Mouse (Mus musculus) naive thymus-derived CD4-positive, alpha-beta T cell, adult 5 months (primary cell): ENCODE measurements around the gene Gm9507. TPM values are rescaled to one million over a fixed set of nuclear protein-coding genes. Genes with fewer than 3 reads are reported as not detected.

ENCODE experiments used
- polyA plus RNA-seq: library from polyadenylated mRNA; unstranded; fragments of 100-300 nt; shearing (Covaris generic); gene quantifications from one replicate; pipeline ENCODE4 v1.2.1, GENCODE M21; 2017

Gm9507 gene
- polyA plus RNA-seq: not detected

GRCm38 (mm10) chr10:77811743-77812142, at the start of gene Gm9507:
Gm9507 (minus strand) TSS chr10:77811843.

GRCm38 (mm10) chr10:77852559-77852958, 40.9 kb upstream of the Gm9507 start, which contains the start of gene Gm10318:
Gm10318 (plus strand) TSS chr10:77852859.

GRCm38 (mm10) chr10:77846503-77846902, 34.9 kb upstream of the Gm9507 start, which contains the start of gene Gm36176:
Gm36176 (plus strand) TSS chr10:77846803.

GRCm38 (mm10) chr10:77835647-77836046, 24.0 kb upstream of the Gm9507 start, which contains the start of gene Krtap10-10:
Krtap10-10 (plus strand) TSS chr10:77835947.

GRCm38 (mm10) chr10:77826951-77827350, 15.3 kb upstream of the Gm9507 start, which contains the start of gene Krtap10-4:
Krtap10-4 (minus strand) TSS chr10:77827095.

GRCm38 (mm10) chr10:77814382-77814781, 2.7 kb upstream of the Gm9507 start, which contains the start of gene Gm2696:
Gm2696 (plus strand) TSS chr10:77814682.

GRCm38 (mm10) chr10:77798921-77799508, 12.6 kb downstream of the Gm9507 start, which contains the start of gene Gm19668:
Gm19668 (minus strand) TSS chr10:77799133.

GRCm38 (mm10) chr10:77794976-77795375, 16.7 kb downstream of the Gm9507 start, which contains the start of gene Gm9639:
Gm9639 (minus strand) TSS chr10:77795076.

GRCm38 (mm10) chr10:77787876-77788275, 23.8 kb downstream of the Gm9507 start, which contains the start of gene Gm7137:
Gm7137 (minus strand) TSS chr10:77788200.

GRCm38 (mm10) chr10:77782442-77782841, 29.2 kb downstream of the Gm9507 start, which contains the start of gene Gm3250:
Gm3250 (minus strand) TSS chr10:77782542.

GRCm38 (mm10) chr10:77776844-77777243, 34.8 kb downstream of the Gm9507 start, which contains the start of gene Gm7138:
Gm7138 (minus strand) TSS chr10:77776944.

GRCm38 (mm10) chr10:77771225-77771624, 40.4 kb downstream of the Gm9507 start, which contains the start of gene Gm3238:
Gm3238 (minus strand) TSS chr10:77771325.

Other genes starting within 250 kb of the Gm9507 start
- gene Pttg1ip, start 230.1 kb downstream of the Gm9507 start, polyA plus RNA-seq: 123 TPM
- 113 TPM for gene Sumo3, start 205.7 kb downstream of the Gm9507 start, polyA plus RNA-seq
- gene Gm49325, start 205.6 kb downstream of the Gm9507 start, polyA plus RNA-seq: not detected
- 55.7 TPM for gene Ube2g2, start 189.6 kb downstream of the Gm9507 start, polyA plus RNA-seq
- not detected for gene Tspear, start 125.3 kb downstream of the Gm9507 start, polyA plus RNA-seq
- not detected for gene Gm19402, start 121.1 kb downstream of the Gm9507 start, polyA plus RNA-seq
- gene Gm9508, start 114.6 kb downstream of the Gm9507 start, polyA plus RNA-seq: not detected
- not detected for gene Gm10272, start 105.2 kb downstream of the Gm9507 start, polyA plus RNA-seq
- gene Gm10024, start 100.4 kb downstream of the Gm9507 start, polyA plus RNA-seq: not detected
- not detected for gene Gm10142, start 96.0 kb downstream of the Gm9507 start, polyA plus RNA-seq
- not detected for gene Krtap12-1, start 91.2 kb downstream of the Gm9507 start, polyA plus RNA-seq
- gene Gm10100, start 85.4 kb downstream of the Gm9507 start, polyA plus RNA-seq: not detected
- gene Gm18596, start 69.2 kb downstream of the Gm9507 start, polyA plus RNA-seq: not detected
- gene Gm9736, start 60.5 kb downstream of the Gm9507 start, polyA plus RNA-seq: not detected
- gene Gm3233, start 52.2 kb downstream of the Gm9507 start, polyA plus RNA-seq: not detected
- gene Gm3238, start 40.5 kb downstream of the Gm9507 start, polyA plus RNA-seq: not detected
- not detected for gene Gm7138, start 34.9 kb downstream of the Gm9507 start, polyA plus RNA-seq
- gene Gm3250, start 29.3 kb downstream of the Gm9507 start, polyA plus RNA-seq: not detected
- not detected for gene Gm7137, start 23.6 kb downstream of the Gm9507 start, polyA plus RNA-seq
- gene Gm9639, start 16.8 kb downstream of the Gm9507 start, polyA plus RNA-seq: not detected
- gene Gm19668, start 12.7 kb downstream of the Gm9507 start, polyA plus RNA-seq: not detected
- gene Gm2696, start 2.8 kb upstream of the Gm9507 start, polyA plus RNA-seq: not detected
- not detected for gene Krtap10-4, start 15.3 kb upstream of the Gm9507 start, polyA plus RNA-seq
- not detected for gene Krtap10-10, start 24.1 kb upstream of the Gm9507 start, polyA plus RNA-seq
- gene Gm36176, start 35.0 kb upstream of the Gm9507 start, polyA plus RNA-seq: not detected
- gene Gm10318, start 41.0 kb upstream of the Gm9507 start, polyA plus RNA-seq: not detected
- not detected for gene Gm3285, start 50.1 kb upstream of the Gm9507 start, polyA plus RNA-seq
- 0.11 TPM for gene Lrrc3, start 90.7 kb upstream of the Gm9507 start, polyA plus RNA-seq
- gene Trpm2, start 158.7 kb upstream of the Gm9507 start, polyA plus RNA-seq: not detected
- gene 1810043G02Rik, start 166.7 kb upstream of the Gm9507 start, polyA plus RNA-seq: 7.4 TPM
- gene Pfkl, start 198.2 kb upstream of the Gm9507 start, polyA plus RNA-seq: 128 TPM
- gene Dnmt3l, start 230.1 kb upstream of the Gm9507 start, polyA plus RNA-seq: not detected
- gene Aire, start 231.8 kb upstream of the Gm9507 start, polyA plus RNA-seq: 0.22 TPM